Comparison of ENCODE assay signal across 13 mouse cellular contexts in the genomic region with DNA sequence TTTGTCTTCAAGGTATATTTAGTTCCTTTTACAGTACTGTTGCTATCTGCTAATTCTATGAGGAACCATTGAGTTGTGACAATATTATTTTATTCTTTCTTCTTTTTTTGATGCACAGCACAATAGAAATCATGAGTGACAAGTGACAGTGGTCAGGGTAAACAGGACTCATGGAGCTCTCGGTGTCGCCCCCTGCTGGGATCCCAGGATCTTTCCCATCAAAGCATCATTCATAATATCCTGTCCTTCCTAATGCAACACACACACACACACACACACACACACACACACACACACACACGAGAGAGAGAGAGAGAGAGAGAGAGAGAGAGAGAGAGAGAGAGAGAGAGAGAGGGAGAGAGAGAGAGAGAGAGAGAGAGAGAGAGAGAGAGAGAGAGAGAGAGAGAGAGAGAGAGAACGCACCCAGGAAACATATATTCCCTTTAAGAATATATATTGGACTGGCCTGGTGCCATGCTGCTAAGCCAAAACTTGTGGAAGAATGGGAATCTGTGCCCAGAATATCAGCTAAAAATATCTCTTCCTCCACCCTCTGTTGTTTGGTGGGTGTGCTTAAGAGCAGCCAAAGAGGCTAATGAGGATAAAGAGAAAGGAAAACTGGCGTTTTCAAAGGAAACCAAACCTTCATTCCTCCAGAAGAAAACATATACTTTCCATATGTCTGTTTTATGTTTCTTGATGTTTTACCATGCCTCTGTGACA.
A peak's percentile ranks its signal among the peaks of the same experiment; 100 is the strongest.
DNase-seq lines count a peak whose midpoint lies in the region.
"Had no signal": no experiment of that assay in that cellular context is flagged by ENCODE, and none has a peak within 500 bp of the region (broad histone marks: within the 10 kb centered on the region; RNA-seq: fewer than 3 reads in every experiment).

No protein-coding gene starts in this region.

- peak; percentile 21 for DNase-seq in layer of hippocampus, adult 11-12 months (ENCODE audit: low spot score)
- no peak for DNase-seq in layer of hippocampus, postnatal 14 days (ENCODE audit: low spot score in 2 of 2)
- DNase-seq in brain, adult 2 months (ENCODE audit: low read depth, low spot score) = peak; percentile 73
- peak; percentile 19 to 72 for DNase-seq in frontal cortex, postnatal 36 days (ENCODE audit: low spot score in 2 of 2)
- DNase-seq in right cerebral cortex, postnatal 10 days (ENCODE audit: low spot score in 2 of 2) = peak; percentile 74 to 77
- DNase-seq in adrenal gland, postnatal 14 days = no peak
- no peak for DNase-seq in testis, postnatal 14 days (ENCODE audit: low spot score)
- DNase-seq: adrenal gland, postnatal 36 days; cerebellum, postnatal 36 days; heart, postnatal 4 days; kidney, adult 2 months; liver, postnatal 0 days; thymus, postnatal 25 days had no signal

Comparison
In these comparisons a context has a peak if more than half of its experiments do, and no peak if none do; other contexts are left out.
1. DNase-seq: peak in layer of hippocampus, adult 11-12 months (single experiment), brain, adult 2 months (single experiment), frontal cortex, postnatal 36 days (2 of 2) and right cerebral cortex, postnatal 10 days (2 of 2); none in layer of hippocampus, postnatal 14 days (0 of 2), adrenal gland, postnatal 14 days (single experiment) and testis, postnatal 14 days (single experiment).